Mouse (Mus musculus) naive thymus-derived CD4-positive, alpha-beta T cell, adult 2 months (primary cell): ENCODE results near the gene Ttc22.

Source experiments
- DNase-seq: peaks from one replicate; pipeline ENCODE4 v3.0.0-alpha.2; 2011; ENCODE audit warnings: low read depth

The Ttc22 gene

GRCm38 (mm10) chr4:106622030-106622493 is at the start of gene Ttc22:
TSS of gene Ttc22 (plus strand) at chr4:106622432.
- DNase-seq, result no peak

- DNase-seq, result no peak
These were observed 47.2 kb upstream of the Ttc22 start for GRCm38 (mm10) chr4:106575022-106575421.

DNA sequence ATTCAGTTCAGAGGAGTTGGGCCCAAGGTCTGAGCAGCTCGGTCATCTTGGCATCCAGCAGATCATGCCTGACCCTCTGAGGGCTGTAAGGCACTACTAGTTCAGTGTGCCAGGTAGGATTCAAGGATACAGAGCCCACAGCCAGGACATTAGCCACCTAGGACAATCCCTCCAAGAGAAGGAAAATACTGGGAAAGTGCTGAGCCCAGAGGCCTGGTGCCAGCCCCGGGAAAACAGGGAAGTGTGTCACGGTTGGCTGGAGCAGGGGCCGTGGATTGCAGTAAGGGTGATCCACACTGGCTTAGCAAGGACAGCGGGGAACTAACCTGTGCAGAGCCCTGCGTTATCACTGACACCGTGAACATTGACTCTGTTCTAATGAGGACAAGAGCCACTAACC is 44.7 kb upstream of the Ttc22 start:
- no peak for DNase-seq

- no peak for DNase-seq
These were observed 40.9 kb upstream of the Ttc22 start for GRCm38 (mm10) chr4:106581176-106581864.

GRCm38 (mm10) chr4:106581865-106582204 is 40.4 kb upstream of the Ttc22 start:
- no peak for DNase-seq

DNA sequence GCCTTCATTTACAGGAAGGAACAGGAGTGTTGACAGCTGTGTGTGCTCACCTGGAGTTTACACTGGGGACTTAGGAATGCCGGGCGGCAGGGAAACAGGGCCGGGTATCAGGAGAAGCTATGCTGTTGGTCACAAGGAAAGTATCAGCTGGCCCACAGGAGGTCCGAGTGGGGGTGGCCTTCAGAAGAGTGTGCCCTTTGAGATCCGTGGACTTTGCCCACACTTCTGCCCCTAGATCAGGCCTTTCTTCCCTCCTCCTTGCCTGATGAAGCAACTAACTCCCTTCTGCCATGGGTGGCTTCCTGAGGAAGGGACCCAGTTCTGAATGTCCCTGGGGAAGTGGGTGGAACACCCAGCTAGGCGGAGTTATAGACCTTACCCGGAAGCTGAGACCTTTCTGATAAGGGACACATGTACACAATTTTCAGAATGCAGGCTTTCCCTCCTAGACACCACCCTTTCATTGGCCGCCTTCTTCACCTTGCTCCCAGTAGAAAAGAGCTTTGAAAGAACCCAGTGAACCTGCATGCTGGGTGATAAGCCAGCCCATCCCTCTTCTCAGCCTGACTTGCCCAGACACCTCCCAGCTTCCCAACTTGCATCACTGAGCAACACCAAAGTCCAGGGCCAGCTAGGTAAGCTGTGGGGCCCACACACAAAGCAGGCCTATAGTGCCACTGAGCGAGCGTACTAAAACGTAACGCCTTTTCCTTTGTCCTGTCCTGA is 39.6 kb upstream of the Ttc22 start:
- DNase-seq, result no peak

GRCm38 (mm10) chr4:106584665-106585064 is 37.6 kb upstream of the Ttc22 start:
- no peak for DNase-seq

GRCm38 (mm10) chr4:106587075-106587474 is 35.2 kb upstream of the Ttc22 start:
- no peak for DNase-seq

GRCm38 (mm10) chr4:106590142-106590541 is 32.1 kb upstream of the Ttc22 start:
- DNase-seq, result peak; percentile 42

DNA sequence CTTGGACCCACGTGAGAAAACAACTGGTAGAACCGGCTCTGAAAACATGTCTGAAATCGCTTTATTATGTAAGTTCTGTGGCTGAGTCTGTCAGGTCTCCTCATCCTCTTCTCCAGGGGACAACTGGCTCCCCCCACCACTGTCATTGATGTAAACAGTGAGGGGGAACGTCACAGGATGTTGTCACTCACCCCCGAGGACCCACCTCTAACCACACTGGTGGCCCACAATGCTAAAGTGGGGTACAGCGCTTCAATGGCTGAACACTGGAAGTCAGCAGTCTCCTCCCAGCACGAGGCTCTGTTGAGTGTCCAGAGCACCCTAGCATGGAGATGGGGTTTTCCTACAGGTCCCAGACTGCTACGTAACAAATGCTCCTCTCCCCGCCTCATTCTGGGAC is 31.4 kb upstream of the Ttc22 start:
- DNase-seq, result no peak

DNA sequence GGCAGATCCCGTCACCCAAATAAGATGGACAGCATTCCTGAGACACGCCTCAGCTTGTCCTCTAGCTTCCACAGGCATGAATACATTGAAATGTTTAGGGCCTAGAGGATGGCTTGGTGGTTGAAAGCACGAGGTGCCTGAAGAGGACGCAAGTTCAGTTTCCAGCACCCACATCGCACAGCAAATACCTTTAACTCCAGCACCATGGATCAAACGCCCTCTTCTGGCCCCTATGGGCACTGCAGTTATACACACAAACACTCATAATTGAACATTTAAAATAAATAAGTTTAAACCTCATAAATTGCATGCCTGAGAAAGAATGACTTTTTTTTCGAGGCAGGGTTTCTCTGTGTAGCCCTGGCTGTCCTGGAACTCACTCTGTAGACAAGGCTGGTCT is 28.6 kb upstream of the Ttc22 start:
- peak; percentile 23 for DNase-seq

DNA sequence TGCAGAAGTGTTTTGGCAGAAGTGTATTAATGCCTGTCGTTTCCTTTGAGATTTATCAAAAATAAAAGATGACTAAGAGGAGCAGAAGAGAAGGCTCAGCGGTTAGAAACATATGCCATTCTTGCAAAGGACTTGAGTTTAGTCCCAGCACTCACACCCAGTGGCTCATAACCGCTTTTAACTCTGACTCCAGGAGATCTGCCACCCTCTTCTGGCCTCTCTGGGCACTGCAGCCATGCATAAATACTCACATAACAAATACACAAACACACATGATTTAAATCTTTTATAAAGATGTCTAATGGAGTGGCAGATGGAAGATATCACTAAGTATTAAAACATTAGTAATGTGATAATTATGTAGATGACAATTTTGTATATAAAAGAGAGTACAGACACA is 26.0 kb upstream of the Ttc22 start:
- DNase-seq, result no peak

DNA sequence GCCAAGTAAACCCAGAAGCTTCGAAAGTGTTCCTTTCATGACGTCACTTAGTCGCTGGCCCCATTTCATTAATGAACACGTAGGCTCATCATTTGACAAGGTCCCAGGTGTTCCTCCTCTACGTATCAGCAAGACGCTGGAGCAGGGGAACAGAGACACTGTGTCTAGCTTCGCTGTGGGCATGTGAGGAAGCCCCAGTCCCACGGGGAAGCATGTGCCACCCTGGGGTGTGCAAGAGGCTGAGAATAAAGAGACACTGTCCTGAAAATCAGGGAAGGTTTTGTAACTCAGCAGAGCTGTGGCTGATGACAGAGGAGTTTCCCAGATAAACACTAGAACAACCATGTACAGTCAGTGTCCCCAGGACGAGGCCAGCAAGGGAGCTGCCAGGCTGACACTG is 25.2 kb upstream of the Ttc22 start:
- no peak for DNase-seq

DNA sequence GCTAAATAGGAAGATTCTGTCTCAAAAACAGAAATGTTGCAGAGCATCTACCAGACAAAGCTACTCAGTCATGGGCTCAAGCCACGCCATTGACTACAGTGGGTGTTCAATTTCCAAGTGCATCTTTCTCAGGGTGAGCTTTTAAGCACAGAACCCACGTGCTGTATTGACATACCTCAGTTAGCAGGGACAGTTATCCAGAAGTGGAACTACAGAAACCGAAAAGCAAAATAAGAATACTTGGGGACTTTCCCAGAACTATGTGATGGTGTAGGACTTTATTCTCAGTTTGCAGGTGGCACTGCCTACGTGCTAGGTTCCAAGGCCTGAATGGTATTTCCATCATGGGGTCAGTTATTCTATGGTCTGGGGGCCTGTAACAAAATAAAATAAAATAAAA is 24.5 kb upstream of the Ttc22 start:
- DNase-seq, result no peak

GRCm38 (mm10) chr4:106599415-106599814 is 22.8 kb upstream of the Ttc22 start:
- DNase-seq, result no peak

DNA sequence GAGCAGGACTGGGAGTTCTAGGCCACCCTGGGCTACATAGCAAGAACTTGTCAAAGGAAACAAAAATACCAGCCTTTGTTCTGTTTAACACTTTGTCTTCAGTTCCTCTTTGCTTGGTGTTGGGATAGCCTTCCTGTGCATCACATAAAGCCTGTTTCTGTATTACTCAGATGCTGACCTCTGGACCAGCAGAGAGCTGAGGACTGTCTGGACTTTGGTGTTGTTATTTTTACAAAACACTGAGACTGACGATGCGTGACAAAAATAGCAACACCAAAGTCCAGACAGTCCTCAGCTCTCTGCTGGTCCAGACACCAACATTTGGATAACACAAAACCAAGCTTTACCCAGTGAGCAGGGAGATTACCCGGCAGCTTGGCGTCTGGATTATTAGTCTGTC is 21.5 kb upstream of the Ttc22 start:
- no peak for DNase-seq

- DNase-seq, result no peak
These were observed 15.3 kb upstream of the Ttc22 start for GRCm38 (mm10) chr4:106606639-106607554.

GRCm38 (mm10) chr4:106607905-106608304 is 14.3 kb upstream of the Ttc22 start:
- DNase-seq, result no peak

DNA sequence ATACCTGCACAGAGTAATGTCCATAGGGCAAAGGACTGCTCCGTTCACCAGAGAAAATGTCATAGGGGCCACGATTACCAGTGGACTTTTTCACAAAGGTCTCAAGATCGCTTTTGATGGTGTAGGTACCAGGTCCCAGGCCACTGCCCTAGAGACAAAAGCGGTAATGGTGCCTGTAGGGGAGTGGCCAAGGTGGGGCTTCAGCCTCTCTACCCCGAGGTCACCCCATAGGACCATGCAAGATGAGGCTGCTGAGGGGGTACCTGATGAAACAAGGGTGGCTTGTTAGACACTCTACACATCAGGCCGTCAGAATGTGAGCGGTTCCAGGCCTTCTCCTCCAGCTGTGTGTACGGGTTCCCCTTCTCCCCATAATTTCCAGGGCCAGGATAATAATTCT is 9.1 kb upstream of the Ttc22 start:
- DNase-seq, result no peak

DNA sequence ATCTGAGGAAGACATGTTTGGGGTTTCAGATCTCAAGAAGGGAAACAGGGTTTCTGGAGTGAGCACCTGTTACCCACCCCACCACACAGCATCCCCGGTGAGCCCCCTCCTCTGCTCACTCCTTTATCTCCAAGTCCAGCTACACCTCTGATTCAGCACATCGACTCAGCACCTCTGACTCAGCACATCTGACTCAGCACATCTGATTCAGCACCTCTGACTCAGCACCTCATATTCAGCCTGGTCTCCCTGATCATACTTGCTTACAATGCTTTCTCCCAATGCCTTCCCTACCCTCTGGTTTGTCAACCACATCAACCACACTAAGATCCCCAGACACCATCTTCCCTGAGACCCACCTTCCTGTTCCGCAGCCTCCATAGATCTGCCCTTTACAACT is 8.7 kb upstream of the Ttc22 start:
- peak; percentile 16 for DNase-seq

DNA sequence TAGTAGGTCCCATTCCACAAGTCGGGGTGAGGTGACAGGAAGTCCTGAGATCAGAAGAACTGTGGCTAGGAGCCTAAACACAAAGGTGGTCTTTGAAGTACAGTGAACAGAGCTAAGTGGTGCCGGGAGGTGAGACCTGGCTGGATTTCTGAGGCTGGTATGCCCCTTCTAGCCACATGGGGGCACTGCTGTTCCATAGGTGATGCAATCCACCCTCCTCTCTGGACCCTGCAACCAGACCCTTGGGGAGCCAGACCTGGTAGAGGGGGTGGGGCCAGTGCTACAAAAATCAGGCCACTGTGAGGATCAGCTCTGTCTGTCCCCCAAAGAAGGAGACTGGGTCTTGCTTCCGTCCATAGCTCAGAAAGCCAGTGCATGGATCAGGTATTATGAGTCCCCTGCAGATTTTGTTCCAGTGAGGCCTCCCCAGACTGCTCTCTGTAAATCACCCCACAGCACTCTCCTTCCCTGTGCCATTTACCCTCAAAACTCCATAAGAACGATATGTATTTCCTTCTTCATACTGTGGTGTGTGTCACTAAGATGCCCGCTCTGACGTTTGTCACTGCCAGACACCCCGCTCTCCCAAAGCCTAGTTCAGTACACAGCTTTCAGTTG is 7.9 kb upstream of the Ttc22 start:
- DNase-seq, result peak; percentile 78

- peak; percentile 31 for DNase-seq
These were observed 7.4 kb upstream of the Ttc22 start for GRCm38 (mm10) chr4:106614881-106615280.
